Mouse (Mus musculus) hematopoietic stem cell, adult 5-6 weeks (primary cell): ENCODE results near the gene Gja3. TPM values are rescaled to one million over a fixed set of nuclear protein-coding genes. Genes with fewer than 3 reads are reported as not detected.

Experiments used
- ATAC-seq, 2 experiments: fragments of 125-278 bp in 1 of 2; replicated peaks in 1 of 2; 2 replicates each; pipeline ENCODE4 v1.8.0; 2016 to 2017; ENCODE audit warnings: inconsistent platforms in 2 of 2, mild to moderate bottlenecking in 2 of 2, moderate number of reproducible peaks in 2 of 2, low read depth in 1 of 2, moderate TSS enrichment in 1 of 2; ENCODE audit not compliant: low FRiP score in 2 of 2, poor library complexity in 2 of 2, severe bottlenecking in 2 of 2, insufficient read depth in 1 of 2, low TSS enrichment in 1 of 2
- total RNA-seq: library from RNA; stranded (forward); fragments of 172-1452, 232-1000 nt; gene quantifications from 2 replicates; pipeline ENCODE4 v1.2.3, GENCODE M21; 2017

Gene Gja3
- not detected in 2 replicates for total RNA-seq

GRCm38 (mm10) chr14:57057563-57058321, at the start of gene Gja3:
Gene Gja3 (minus strand): TSS chr14:57058100.
- no peak for ATAC-seq

DNA sequence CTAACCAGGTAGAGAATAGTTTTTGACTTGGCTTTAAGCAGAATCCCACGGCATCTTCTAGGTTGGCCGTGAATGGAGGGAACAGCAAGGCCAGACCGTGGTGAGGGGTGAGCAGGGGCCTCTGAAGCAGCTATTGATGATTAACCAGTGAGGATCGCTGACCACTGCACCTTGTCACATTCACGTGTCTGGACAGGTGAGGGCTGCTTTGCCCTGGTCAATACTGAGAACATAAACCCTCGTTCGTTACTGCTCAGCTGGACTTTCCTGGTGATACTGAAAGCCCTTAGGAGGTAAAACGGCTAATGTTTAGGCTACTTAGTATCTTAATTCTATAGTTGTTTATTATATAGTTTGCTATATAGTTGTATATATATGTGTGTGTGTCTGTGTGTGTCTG, 49.2 kb upstream of the Gja3 start:
- ATAC-seq, result no peak

- no peak for ATAC-seq
Observed at GRCm38 (mm10) chr14:57105721-57106120, 47.8 kb upstream of the Gja3 start.

- ATAC-seq, result no peak
Observed at GRCm38 (mm10) chr14:57105111-57105510, 47.2 kb upstream of the Gja3 start.

GRCm38 (mm10) chr14:57104106-57105023, 46.5 kb upstream of the Gja3 start, which contains the start of gene Gjb2:
Gene Gjb2 (minus strand): TSS chr14:57104702.
- ATAC-seq, result peak in 1 of 2 experiments; percentile 15; a peak in 1 of 4 replicates

DNA sequence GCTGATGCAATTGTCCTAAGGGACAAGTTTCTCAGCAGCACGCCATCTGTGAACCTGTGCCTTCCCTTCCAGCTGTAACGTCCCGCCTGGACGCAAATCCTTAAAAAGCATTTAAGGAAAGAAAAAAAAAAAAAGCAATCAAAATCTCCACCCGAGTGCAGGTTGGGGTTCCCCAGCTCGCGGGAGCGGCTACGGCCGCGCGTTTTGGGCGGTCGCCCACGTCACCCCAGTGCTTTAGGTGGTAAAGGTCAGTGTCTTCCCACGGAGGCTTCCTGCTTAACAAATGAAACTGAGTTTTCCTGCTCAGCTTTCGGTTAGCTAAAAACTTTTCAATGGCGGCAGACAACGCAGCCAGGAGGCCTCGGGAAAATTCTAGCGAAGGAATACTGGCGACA, 45.8 kb upstream of the Gja3 start:
- ATAC-seq, result no peak

GRCm38 (mm10) chr14:57103121-57103520, 45.2 kb upstream of the Gja3 start:
- ATAC-seq, result no peak

DNA sequence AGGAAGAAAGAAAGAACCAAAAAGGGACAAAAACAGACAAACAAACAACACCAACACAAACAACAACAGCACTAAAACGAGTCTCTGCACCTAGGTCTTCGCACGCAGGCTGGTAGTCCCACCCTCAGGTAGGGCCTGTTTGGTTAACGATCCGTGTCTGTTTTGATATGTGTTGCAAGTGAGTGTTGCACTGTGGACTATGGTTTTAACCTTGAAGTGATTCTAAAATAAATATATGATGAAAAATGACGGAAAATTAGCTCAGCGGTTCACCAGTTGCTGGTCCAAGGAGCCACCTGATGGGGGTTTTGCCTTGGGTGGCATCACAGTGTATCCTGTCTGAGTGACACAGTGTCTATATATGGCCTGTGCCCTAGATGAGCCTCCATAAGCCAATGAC, 43.7 kb upstream of the Gja3 start:
- ATAC-seq, result no peak

DNA sequence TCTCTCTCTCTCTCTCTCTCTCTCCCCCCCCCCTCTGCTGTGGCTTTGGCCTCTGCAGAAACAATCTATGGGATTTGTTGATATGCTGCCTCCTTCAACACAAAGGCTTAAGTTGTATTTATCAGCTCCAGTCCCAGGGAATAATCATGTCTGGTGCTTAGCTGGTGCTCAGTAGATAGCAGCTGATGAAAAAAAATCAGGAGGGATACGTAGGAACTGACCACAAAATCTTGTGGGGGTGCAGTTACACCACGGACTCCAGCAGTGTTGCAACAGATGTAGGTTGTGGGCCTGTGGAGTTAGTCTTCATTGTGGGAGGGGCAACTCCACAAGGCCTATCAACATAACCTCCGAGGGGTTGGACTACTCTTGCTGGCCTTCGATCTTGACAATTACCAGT, 38.0 kb upstream of the Gja3 start:
- no peak for ATAC-seq

DNA sequence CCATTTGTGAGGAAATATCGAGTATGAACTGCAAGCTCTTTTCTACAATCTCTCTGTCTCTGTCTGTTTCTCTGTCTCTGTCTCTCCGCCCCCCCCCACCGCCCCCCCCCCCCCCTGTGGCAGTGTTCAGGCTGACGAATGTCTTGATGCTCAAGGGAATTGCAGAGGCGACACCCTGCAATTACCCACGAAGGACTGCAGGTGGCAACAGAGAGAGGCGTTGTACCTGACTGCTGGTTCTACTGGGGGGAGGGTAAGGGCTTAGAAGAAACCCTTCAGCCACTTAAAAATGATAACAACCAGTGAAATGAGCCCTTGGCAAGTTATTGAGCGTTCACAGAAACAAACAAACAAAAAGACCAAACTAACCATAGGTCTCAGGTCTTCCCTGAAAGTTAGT, 35.1 kb upstream of the Gja3 start:
- ATAC-seq, result peak; percentile 49 to 83; a peak in 3 of 4 replicates

GRCm38 (mm10) chr14:57090001-57090400, 32.1 kb upstream of the Gja3 start:
- ATAC-seq, result no peak

DNA sequence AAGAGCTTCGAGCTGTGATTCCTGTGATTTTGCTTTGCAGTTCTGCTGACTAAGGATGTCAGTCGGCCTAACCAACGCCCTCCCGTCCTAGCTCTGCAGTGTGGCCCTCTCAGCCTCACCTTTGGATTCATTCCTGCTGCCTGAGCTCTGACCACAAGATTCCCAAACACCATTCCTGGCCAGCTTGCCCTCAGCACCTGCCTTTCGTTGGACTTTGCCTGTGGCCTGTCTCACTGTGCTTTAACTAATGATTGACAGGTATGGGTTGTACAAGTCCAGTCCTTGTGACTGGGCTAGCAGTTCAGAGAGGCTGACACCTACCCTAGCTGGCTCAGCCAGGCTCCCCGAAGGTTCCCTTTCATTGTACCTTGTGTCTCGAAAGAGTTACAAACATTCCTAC, 31.2 kb upstream of the Gja3 start:
- no peak for ATAC-seq

- peak; percentile 49 to 61; a peak in 3 of 4 replicates for ATAC-seq
Observed at GRCm38 (mm10) chr14:57084180-57084668, 26.3 kb upstream of the Gja3 start.

GRCm38 (mm10) chr14:57082863-57083262, 25.0 kb upstream of the Gja3 start:
- ATAC-seq, result no peak

DNA sequence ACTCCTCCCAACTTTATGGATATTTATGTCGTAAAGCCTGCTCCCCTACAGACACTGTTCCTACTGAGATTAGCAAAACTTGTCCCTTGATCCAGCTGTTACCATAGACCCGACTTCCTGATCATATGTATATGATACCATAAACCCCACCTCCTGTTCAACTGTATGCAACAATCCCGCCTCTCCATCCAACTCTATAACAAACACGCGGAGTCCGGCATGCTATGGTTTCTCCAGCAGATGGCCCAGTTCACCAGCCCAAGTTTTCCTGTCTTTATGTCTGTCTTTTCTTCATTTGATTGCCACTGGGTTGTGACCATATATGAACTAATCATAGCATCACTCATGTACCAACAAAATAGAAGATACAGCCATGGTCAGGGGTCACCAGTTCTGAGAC, 17.6 kb upstream of the Gja3 start:
- no peak for ATAC-seq

- peak; percentile 27 to 45; a peak in 3 of 4 replicates for ATAC-seq
Observed at GRCm38 (mm10) chr14:57069906-57070305, 12.0 kb upstream of the Gja3 start.

GRCm38 (mm10) chr14:57066053-57066452, 8.2 kb upstream of the Gja3 start:
- ATAC-seq, result no peak

DNA sequence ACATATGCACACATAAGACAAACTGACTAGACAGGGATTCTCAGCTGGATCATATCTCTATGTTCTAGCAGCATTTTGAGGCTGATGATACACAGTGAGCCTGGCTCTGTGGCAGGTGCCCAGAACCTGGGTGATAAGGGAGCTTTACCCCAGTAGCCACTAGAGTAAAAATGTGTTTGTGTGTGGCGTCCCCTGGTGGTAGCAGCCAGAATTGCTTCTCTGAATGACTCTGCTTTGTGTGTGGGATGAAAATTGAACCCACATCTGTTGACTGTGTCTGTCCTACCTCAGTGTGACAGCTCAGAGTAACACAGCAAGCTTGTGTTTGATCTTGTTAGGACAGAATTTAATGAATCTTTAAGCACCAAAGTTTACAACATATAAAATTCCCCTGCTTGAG, 2.2 kb upstream of the Gja3 start:
- ATAC-seq, result peak; percentile 62 to 78
